Mouse (Mus musculus) heart, embryonic 11.5 days (tissue): ENCODE data around the gene Snrpd2. TPM values are rescaled to one million over a fixed set of nuclear protein-coding genes. Genes with fewer than 3 reads are reported as not detected.
A peak's percentile ranks its signal among the peaks of the same experiment; 100 is the strongest.

Experiments
- ATAC-seq: fragments of 200-750 bp; cut with Nextera tagmentation; replicated peaks from 2 replicates; pipeline ENCODE4 v1.8.0; 2017; ENCODE audit warnings: moderate library complexity; ENCODE audit not compliant: insufficient number of reproducible peaks, low FRiP score, low TSS enrichment
- H3K27ac ChIP-seq: fragments of 300-500 bp; sonication (generic); 2 replicates; pipeline ENCODE4 v1.5.1; 2014; ENCODE audit warnings: mild to moderate bottlenecking, low read depth, low read length
- H3K27me3 ChIP-seq: fragments of 300-500 bp; sonication (generic); 2 replicates; pipeline ENCODE4 v1.6.1; 2014; ENCODE audit warnings: mild to moderate bottlenecking, low read length, mixed read lengths; ENCODE audit not compliant: control insufficient read depth, insufficient read depth
- H3K36me3 ChIP-seq: fragments of 300-500 bp; sonication (generic); 2 replicates; pipeline ENCODE4 v1.6.1; 2014; ENCODE audit warnings: mild to moderate bottlenecking, low read length, moderate library complexity, mixed read lengths; ENCODE audit not compliant: control insufficient read depth, insufficient read depth
- H3K4me1 ChIP-seq: fragments of 300-500 bp; sonication (generic); 2 replicates; pipeline ENCODE4 v1.6.1; 2014; ENCODE audit warnings: low read length; ENCODE audit not compliant: control insufficient read depth, insufficient read depth
- H3K4me2 ChIP-seq: fragments of 300-500 bp; sonication (generic); 2 replicates; pipeline ENCODE4 v1.6.1; 2014; ENCODE audit warnings: mild to moderate bottlenecking, moderate library complexity
- H3K4me3 ChIP-seq: fragments of 300-500 bp; sonication (generic); 2 replicates; pipeline ENCODE4 v1.5.1; 2014; ENCODE audit warnings: low read depth, low read length
- H3K9ac ChIP-seq: fragments of 300-500 bp; sonication (generic); 2 replicates; pipeline ENCODE4 v1.6.1; 2014; ENCODE audit warnings: mild to moderate bottlenecking, low read depth, low read length, moderate library complexity
- H3K9me3 ChIP-seq: fragments of 300-500 bp; sonication (generic); replicated peaks from 2 replicates; pipeline ENCODE4 v1.6.1; 2016; ENCODE audit warnings: low read length; ENCODE audit not compliant: control insufficient read depth
- WGBS: fragments of 180-500 bp; shearing (Covaris S2); extraction: QIAGEN DNeasy Blood & Tissue Kit; methylation state at CpG from one replicate; pipeline ENCODE4 v1.1.7; 2014; ENCODE audit not compliant: insufficient replicate concordance; 5-methylcytosine and 5-hydroxymethylcytosine counted together
- polyA plus RNA-seq: library from polyadenylated mRNA; unstranded; fragments of >200 nt; fragmentation: Nextera tagmentation; extraction: Ambion mirVana; gene quantifications from 2 replicates; pipeline ENCODE4 v1.2.1, GENCODE M21; 2014

Gene Snrpd2
- polyA plus RNA-seq, 1 experiment from 2014 or later = 125 TPM

DNA sequence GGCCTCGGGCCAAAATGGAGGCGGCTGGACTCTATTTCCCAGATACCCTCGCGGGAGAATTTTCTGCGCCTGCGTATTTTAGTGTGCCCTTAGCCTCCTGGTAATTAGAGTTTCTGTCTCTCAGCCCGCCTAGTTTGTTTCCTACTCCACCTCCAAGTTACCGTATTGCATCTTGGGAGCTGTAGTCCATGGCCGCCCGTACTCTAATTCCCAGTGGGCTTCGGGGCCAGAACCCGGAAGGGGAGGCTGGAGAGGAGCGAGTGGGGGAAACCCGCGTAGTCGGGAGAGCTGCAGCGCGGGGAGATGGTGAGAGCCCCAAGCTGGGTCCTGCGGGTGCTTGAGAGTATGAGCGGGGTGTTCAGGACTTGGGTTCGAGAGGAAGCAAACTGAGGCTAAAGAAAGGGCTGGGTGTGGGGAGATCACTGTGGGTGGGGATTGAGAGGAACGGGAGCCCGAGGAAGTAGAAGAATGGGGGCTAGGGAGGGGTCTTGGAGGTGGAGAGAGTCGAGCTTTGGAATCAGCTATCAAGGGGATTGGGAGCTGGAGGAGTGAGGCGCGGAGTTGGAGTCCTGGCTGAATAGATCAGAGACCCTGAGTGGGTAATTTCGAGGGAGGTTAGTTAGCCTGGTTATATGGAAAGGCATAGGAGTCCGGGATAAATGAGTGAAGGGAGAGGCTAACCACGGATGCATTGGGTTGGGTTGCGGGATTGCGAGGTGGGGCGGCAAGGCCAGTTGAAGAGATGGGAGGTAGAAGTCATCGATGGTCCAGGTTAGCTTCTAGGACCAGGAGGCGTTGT lies 29.7 kb upstream of the Snrpd2 start, which contains the start of gene Fbxo46:
Gene Fbxo46, plus strand, starts transcription at position 229 of the 799 bp plus-strand sequence.
- Histone ChIP-seq H3K9ac (peak within 1 kb of the TSS; percentile 76), H3K27ac (no peak within 1 kb of the TSS), H3K9me3 (no peaks in the 10 kb centered on the region), H3K4me3 (peak within 1 kb of the TSS; percentile 58), H3K36me3 (no peaks in the 10 kb centered on the region), H3K4me2 (peak within 1 kb of the TSS; percentile 87), H3K4me1 (peaks cover 13% of the 10 kb centered on the region), H3K27me3 (peaks cover 4% of the 10 kb centered on the region; the same call in 1 of the 2 replicates)
- peak; percentile 91 for ATAC-seq
- WGBS = 2% methylated on average over 34 of the region's 34 CpGs

DNA sequence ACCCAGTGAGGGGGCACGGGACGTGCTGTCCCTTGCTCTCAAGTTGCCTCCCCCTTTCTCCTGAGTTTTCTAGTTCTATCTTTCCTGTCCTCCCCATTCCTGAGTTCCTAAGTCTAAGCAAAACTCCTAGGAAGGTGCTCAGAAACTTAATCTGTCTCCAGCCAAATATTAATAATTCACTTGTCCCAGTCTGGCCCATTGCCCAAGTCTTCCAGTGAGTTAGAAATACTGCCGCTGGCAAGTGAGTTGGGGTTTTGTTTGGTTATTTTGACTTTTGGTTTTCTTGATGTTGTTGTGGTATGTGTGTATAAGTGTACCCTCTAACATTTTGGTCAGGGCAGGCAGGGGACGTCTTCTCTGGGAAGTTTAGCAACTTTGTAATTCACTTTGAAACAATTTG lies 27.8 kb upstream of the Snrpd2 start:
- no peak overlapping the region for H3K9ac ChIP-seq
- peaks cover 4% of the 10 kb centered on the region; the same call in 1 of the 2 replicates for H3K27me3 ChIP-seq
- 84% methylated on average over 4 of the region's 4 CpGs for WGBS
- H3K36me3 ChIP-seq = no peaks in the 10 kb centered on the region
- no peak for ATAC-seq
- peaks cover 13% of the 10 kb centered on the region for H3K4me1 ChIP-seq
- H3K9me3 ChIP-seq = no peaks in the 10 kb centered on the region
- no peak overlapping the region for H3K4me2 ChIP-seq
- no peak overlapping the region for H3K27ac ChIP-seq
- no peak overlapping the region for H3K4me3 ChIP-seq

- no peak overlapping the region for H3K27ac ChIP-seq
- ATAC-seq = no peak
- no peak overlapping the region for H3K4me2 ChIP-seq
- H3K36me3 ChIP-seq = no peaks in the 10 kb centered on the region
- no peaks in the 10 kb centered on the region for H3K9me3 ChIP-seq
- no peak overlapping the region for H3K4me3 ChIP-seq
- no peaks in the 10 kb centered on the region for H3K27me3 ChIP-seq
- H3K9ac ChIP-seq = no peak overlapping the region
- peaks cover 8% of the 10 kb centered on the region for H3K4me1 ChIP-seq
- 90% methylated on average over 6 of the region's 6 CpGs for WGBS
Observed at GRCm38 (mm10) chr7:19124713-19125112, 24.8 kb upstream of the Snrpd2 start.

GRCm38 (mm10) chr7:19127744-19128143 lies 21.8 kb upstream of the Snrpd2 start:
- no peaks in the 10 kb centered on the region for H3K9me3 ChIP-seq
- peaks cover 5% of the 10 kb centered on the region; the same call in 1 of the 2 replicates for H3K4me1 ChIP-seq
- H3K36me3 ChIP-seq = no peaks in the 10 kb centered on the region
- H3K4me3 ChIP-seq = no peak overlapping the region
- H3K9ac ChIP-seq = no peak overlapping the region
- WGBS = 90% methylated on average over 5 of the region's 5 CpGs
- no peak overlapping the region for H3K27ac ChIP-seq
- H3K4me2 ChIP-seq = no peak overlapping the region
- ATAC-seq = no peak
- no peaks in the 10 kb centered on the region for H3K27me3 ChIP-seq

GRCm38 (mm10) chr7:19129396-19129795 lies 20.1 kb upstream of the Snrpd2 start:
- 91% methylated on average over 5 of the region's 5 CpGs for WGBS
- Histone ChIP-seq H3K4me1 (peaks cover 5% of the 10 kb centered on the region; the same call in 1 of the 2 replicates), H3K9me3 (no peaks in the 10 kb centered on the region), H3K36me3 (no peaks in the 10 kb centered on the region), H3K9ac (no peak overlapping the region), H3K4me3 (no peak overlapping the region), H3K4me2 (no peak overlapping the region), H3K27ac (no peak overlapping the region), H3K27me3 (no peaks in the 10 kb centered on the region)
- no peak for ATAC-seq

DNA sequence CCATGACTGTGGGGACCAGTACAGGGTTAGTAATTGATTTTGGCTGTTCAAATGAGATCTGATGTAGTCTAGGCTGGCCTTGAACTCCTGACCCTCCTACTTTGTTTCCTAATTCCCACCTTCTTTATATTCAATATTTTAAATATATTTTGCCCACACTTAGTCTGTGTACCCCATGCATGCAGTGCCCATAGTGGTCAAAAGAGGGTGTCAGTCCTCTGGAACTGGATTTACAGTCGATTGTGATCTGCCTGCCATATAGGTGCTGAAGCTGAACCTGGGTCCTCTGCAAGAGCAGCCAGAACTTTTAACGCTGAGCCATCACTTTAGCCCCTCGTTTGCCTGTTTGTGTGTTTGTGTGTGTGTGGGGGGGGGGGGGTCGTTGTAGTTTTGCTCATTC lies 18.9 kb upstream of the Snrpd2 start:
- H3K4me1 ChIP-seq = peaks cover 5% of the 10 kb centered on the region; the same call in 1 of the 2 replicates
- H3K9me3 ChIP-seq = no peaks in the 10 kb centered on the region
- peak overlapping the region; percentile 75 for H3K27ac ChIP-seq
- H3K4me2 ChIP-seq = peak overlapping the region; percentile 69
- H3K27me3 ChIP-seq = no peaks in the 10 kb centered on the region
- peak overlapping the region; percentile 45 for H3K4me3 ChIP-seq
- ATAC-seq = no peak
- 28% methylated on average over 4 of the region's 4 CpGs for WGBS
- peaks cover 6% of the 10 kb centered on the region for H3K36me3 ChIP-seq
- peak overlapping the region; percentile 47; the same call in 1 of the 2 replicates for H3K9ac ChIP-seq

- Histone ChIP-seq H3K27ac (peak overlapping the region; percentile 75), H3K9me3 (no peaks in the 10 kb centered on the region), H3K36me3 (peaks cover 13% of the 10 kb centered on the region), H3K9ac (peak overlapping the region; percentile 68), H3K4me3 (peak overlapping the region; percentile 45), H3K4me2 (peak overlapping the region; percentile 69), H3K27me3 (no peaks in the 10 kb centered on the region), H3K4me1 (peaks cover 5% of the 10 kb centered on the region; the same call in 1 of the 2 replicates)
- peak; percentile 96 for ATAC-seq
- under 1% methylated on average over 39 of the region's 39 CpGs for WGBS
Observed at GRCm38 (mm10) chr7:19131324-19131848, 18.1 kb upstream of the Snrpd2 start.

- H3K36me3 ChIP-seq = peaks cover 32% of the 10 kb centered on the region
- H3K27me3 ChIP-seq = no peaks in the 10 kb centered on the region
- no peak overlapping the region for H3K27ac ChIP-seq
- no peak overlapping the region for H3K4me2 ChIP-seq
- no peak for ATAC-seq
- H3K9ac ChIP-seq = no peak overlapping the region
- H3K4me1 ChIP-seq = peaks cover 5% of the 10 kb centered on the region; the same call in 1 of the 2 replicates
- no peak overlapping the region for H3K4me3 ChIP-seq
- WGBS = 98% methylated on average over 13 of the region's 13 CpGs
- no peaks in the 10 kb centered on the region for H3K9me3 ChIP-seq
Observed at GRCm38 (mm10) chr7:19136168-19136567, 13.4 kb upstream of the Snrpd2 start.
